Mouse (Mus musculus): ENCODE measurements around the gene Clstn3.

DNA sequence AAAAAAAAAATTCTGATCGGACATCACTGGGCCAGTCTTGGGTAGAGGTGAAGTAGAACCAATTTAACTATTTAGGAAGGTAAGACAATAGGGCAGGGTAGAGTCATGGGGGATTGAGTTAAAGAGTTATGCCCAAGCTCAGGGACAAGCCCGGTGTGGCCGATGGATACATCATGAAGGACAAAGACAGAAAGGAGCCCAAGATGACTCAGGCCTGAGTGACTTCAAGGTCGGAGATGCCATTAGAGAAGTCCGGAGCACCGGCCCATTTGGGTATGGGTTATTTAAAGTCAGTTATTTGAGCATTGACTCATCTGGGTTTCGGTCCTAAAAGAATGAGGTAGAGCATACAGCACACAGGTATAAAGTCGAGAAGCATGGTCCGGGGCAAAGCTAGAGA lies 18.1 kb downstream of the Clstn3 start:
- TF ChIP-seq CTCF (IDR thresholded peaks at IDR 0.05; ENCODE audit: control insufficient read depth, insufficient read depth, low read length) (no peak), POLR2A (IDR thresholded peaks at IDR 0.05; ENCODE audit: borderline replicate concordance, control insufficient read depth, low read depth, low read length) (no peak)

Data from bone marrow, adult 2 months (tissue).